Mouse (Mus musculus) midbrain, embryonic 13.5 days (tissue): Measurements from ENCODE around the gene Cd48. TPM values are rescaled to one million over a fixed set of nuclear protein-coding genes. Genes with fewer than 3 reads are reported as not detected.

ENCODE experiments used
- ATAC-seq: fragments of 200-750 bp; cut with Nextera tagmentation; 2 replicates; pipeline ENCODE4 v1.8.0; 2017; ENCODE audit warnings: mild to moderate bottlenecking, moderate TSS enrichment, moderate library complexity
- H3K27ac ChIP-seq: fragments of 300-500 bp; sonication (generic); 2 replicates; pipeline ENCODE4 v1.5.1; 2015; ENCODE audit warnings: inconsistent platforms, mild to moderate bottlenecking, moderate library complexity
- H3K27me3 ChIP-seq: fragments of 300-500 bp; sonication (generic); 2 replicates; pipeline ENCODE4 v1.6.1; 2015; ENCODE audit warnings: mild to moderate bottlenecking, inconsistent platforms
- H3K36me3 ChIP-seq: fragments of 300-500 bp; sonication (generic); 2 replicates; pipeline ENCODE4 v1.6.1; 2015; ENCODE audit warnings: mild to moderate bottlenecking, inconsistent platforms
- H3K4me1 ChIP-seq: fragments of 300-500 bp; sonication (generic); replicated peaks from 2 replicates; pipeline ENCODE4 v1.6.1; 2015; ENCODE audit warnings: inconsistent platforms
- H3K4me2 ChIP-seq: fragments of 300-500 bp; sonication (generic); replicated peaks from 2 replicates; pipeline ENCODE4 v1.6.1; 2015; ENCODE audit warnings: moderate library complexity, mild to moderate bottlenecking, inconsistent platforms
- H3K4me3 ChIP-seq: fragments of 300-500 bp; sonication (generic); replicated peaks from 2 replicates; pipeline ENCODE4 v1.5.1; 2015; ENCODE audit warnings: mild to moderate bottlenecking, inconsistent platforms
- H3K9ac ChIP-seq: fragments of 300-500 bp; sonication (generic); replicated peaks from 2 replicates; pipeline ENCODE4 v1.6.1; 2015; ENCODE audit warnings: mild to moderate bottlenecking, inconsistent platforms
- H3K9me3 ChIP-seq: fragments of 300-500 bp; sonication (generic); 2 replicates; pipeline ENCODE4 v1.6.1; 2016; ENCODE audit warnings: mild to moderate bottlenecking, inconsistent platforms
- WGBS: fragments of 180-500 bp; shearing (Covaris S2); methylation state at CpG from one replicate; pipeline ENCODE4 v1.1.7; 2015; 5-methylcytosine and 5-hydroxymethylcytosine counted together
- microRNA-seq: library from miRNA; unstranded; fragments of <30 nt; microRNA quantifications from one replicate; pipeline ENCODE4, GENCODE M21; 2016
- polyA plus RNA-seq: library from polyadenylated mRNA; unstranded; fragments of >200 nt; fragmentation: Nextera tagmentation; extraction: Ambion mirVana; gene quantifications from 2 replicates; pipeline ENCODE4 v1.2.1, GENCODE M21; 2015

Cd48 gene
- polyA plus RNA-seq, 1 experiment from 2014 or later, result 0.66 TPM

- Histone ChIP-seq H3K4me2 (no peak overlapping the region), H3K36me3 (no peaks in the 10 kb centered on the region), H3K27ac (no peak overlapping the region), H3K9ac (no peak overlapping the region), H3K27me3 (no peaks in the 10 kb centered on the region), H3K9me3 (no peaks in the 10 kb centered on the region), H3K4me3 (no peak overlapping the region), H3K4me1 (no peaks in the 10 kb centered on the region)
- ATAC-seq, result no peak
- 85% methylated on average over 2 of the region's 2 CpGs for WGBS
Measured at GRCm38 (mm10) chr1:171715434-171715833, 33.6 kb downstream of the Cd48 start.

- H3K27ac ChIP-seq, result no peak overlapping the region
- no peaks in the 10 kb centered on the region for H3K27me3 ChIP-seq
- H3K4me1 ChIP-seq, result no peaks in the 10 kb centered on the region
- no peaks in the 10 kb centered on the region for H3K9me3 ChIP-seq
- no peak for ATAC-seq
- WGBS, result 95% methylated on average over 1 of the region's 1 CpGs
- no peak overlapping the region for H3K4me2 ChIP-seq
- H3K9ac ChIP-seq, result no peak overlapping the region
- no peaks in the 10 kb centered on the region for H3K36me3 ChIP-seq
- H3K4me3 ChIP-seq, result no peak overlapping the region
Measured at GRCm38 (mm10) chr1:171716232-171716631, 34.4 kb downstream of the Cd48 start.

- Histone ChIP-seq H3K4me2 (no peak overlapping the region), H3K4me1 (no peaks in the 10 kb centered on the region), H3K9ac (no peak overlapping the region), H3K36me3 (no peaks in the 10 kb centered on the region), H3K4me3 (no peak overlapping the region), H3K9me3 (no peaks in the 10 kb centered on the region), H3K27me3 (no peaks in the 10 kb centered on the region), H3K27ac (no peak overlapping the region)
- no peak for ATAC-seq
Measured at GRCm38 (mm10) chr1:171731195-171731594, 49.4 kb downstream of the Cd48 start.

GRCm38 (mm10) chr1:171734898-171735297, 53.1 kb downstream of the Cd48 start:
- H3K4me3 ChIP-seq, result no peak overlapping the region
- H3K9me3 ChIP-seq, result no peaks in the 10 kb centered on the region
- no peak overlapping the region for H3K4me2 ChIP-seq
- no peak overlapping the region for H3K27ac ChIP-seq
- no peak overlapping the region for H3K9ac ChIP-seq
- no peaks in the 10 kb centered on the region for H3K27me3 ChIP-seq
- WGBS, result 89% methylated on average over 6 of the region's 6 CpGs
- no peaks in the 10 kb centered on the region for H3K4me1 ChIP-seq
- no peak for ATAC-seq
- H3K36me3 ChIP-seq, result no peaks in the 10 kb centered on the region

GRCm38 (mm10) chr1:171748127-171748969, 66.5 kb downstream of the Cd48 start:
- Histone ChIP-seq H3K27ac (no peak overlapping the region), H3K9ac (no peak overlapping the region), H3K4me1 (no peaks in the 10 kb centered on the region), H3K27me3 (no peaks in the 10 kb centered on the region), H3K9me3 (no peaks in the 10 kb centered on the region), H3K36me3 (no peaks in the 10 kb centered on the region), H3K4me2 (no peak overlapping the region), H3K4me3 (no peak overlapping the region)
- WGBS, result 87% methylated on average over 3 of the region's 3 CpGs
- no peak for ATAC-seq

Small RNAs within 50 kb of the gene (microRNA-seq; reads per million reads assigned to microRNA genes)
- gene Mir7683, result not detected

Other genes starting within 250 kb of the Cd48 start
- gene F11r, start 244.5 kb upstream of the Cd48 start, polyA plus RNA-seq, result 8.3 and 9.7 TPM in 2 replicates
- gene Alyref2, start 178.5 kb upstream of the Cd48 start, polyA plus RNA-seq, result 30.1 and 31.2 TPM in 2 replicates
- gene Itln1, start 146.7 kb upstream of the Cd48 start, polyA plus RNA-seq, result not detected in 2 replicates
- gene Cd244a, start 122.8 kb upstream of the Cd48 start, polyA plus RNA-seq, result not detected in 2 replicates
- not detected in 2 replicates for gene Ly9, start 74.6 kb upstream of the Cd48 start, polyA plus RNA-seq
- not detected in 2 replicates for gene Slamf7, start 29.0 kb upstream of the Cd48 start, polyA plus RNA-seq
- 0.14 and 0.22 TPM in 2 replicates for gene Slamf1, start 85.1 kb downstream of the Cd48 start, polyA plus RNA-seq
- gene Cd84, start 157.7 kb downstream of the Cd48 start, polyA plus RNA-seq, result 0.66 and 0.82 TPM in 2 replicates
- not detected in 2 replicates for gene Gm10521, start 213.7 kb downstream of the Cd48 start, polyA plus RNA-seq
- gene Slamf6, start 235.5 kb downstream of the Cd48 start, polyA plus RNA-seq, result not detected in 2 replicates